Mouse (Mus musculus): ENCODE measurements around the gene Dpp7. TPM values are rescaled to one million over a fixed set of nuclear protein-coding genes. Genes with fewer than 3 reads are reported as not detected.

Dpp7 gene
- 15.2 and 20.7 TPM in 2 replicates for polyA plus RNA-seq (2012; rRNA removed)

GRCm38 (mm10) chr2:25356208-25357079 is at the start of gene Dpp7:
Gene Dpp7 (minus strand): TSS chr2:25356359.

GRCm38 (mm10) chr2:25399051-25399450 is 42.9 kb upstream of the Dpp7 start, which contains the start of gene Npdc1:
Gene Npdc1 (plus strand): TSS chr2:25399351.

GRCm38 (mm10) chr2:25395721-25396596 is 39.8 kb upstream of the Dpp7 start, which contains the start of gene Entpd2:
Gene Entpd2 (plus strand): TSS chr2:25395874.

GRCm38 (mm10) chr2:25371764-25372643 is 15.8 kb upstream of the Dpp7 start, which contains the start of gene Sapcd2:
Gene Sapcd2 (plus strand): TSS chr2:25372321.

GRCm38 (mm10) chr2:25365091-25365761 is 9.1 kb upstream of the Dpp7 start, which contains the start of gene Uap1l1:
Gene Uap1l1 (minus strand): TSS chr2:25365682.

GRCm38 (mm10) chr2:25332286-25333160 is 23.6 kb downstream of the Dpp7 start, which contains the start of gene Man1b1:
Gene Man1b1 (plus strand): TSS chr2:25332338.

GRCm38 (mm10) chr2:25318971-25319773 is 37.0 kb downstream of the Dpp7 start, which contains the start of gene Grin1:
Gene Grin1 (minus strand): TSS chr2:25319187.

Other genes starting within 250 kb of the Dpp7 start
- gene Nrarp, start 175.6 kb downstream of the Dpp7 start, polyA plus RNA-seq (2012; rRNA removed) = 41.8 and 62.3 TPM in 2 replicates
- gene Tor4a, start 159.5 kb downstream of the Dpp7 start, polyA plus RNA-seq (2012; rRNA removed) = 20.0 and 23.5 TPM in 2 replicates
- 29.3 and 32.6 TPM in 2 replicates for gene Nelfb, start 144.9 kb downstream of the Dpp7 start, polyA plus RNA-seq (2012; rRNA removed)
- not detected in 2 replicates for gene Stpg3, start 141.7 kb downstream of the Dpp7 start, polyA plus RNA-seq (2012; rRNA removed)
- 0.35 TPM in 1 of 2 replicates, not detected in the other for gene Fam166a, start 137.6 kb downstream of the Dpp7 start, polyA plus RNA-seq (2012; rRNA removed)
- gene Tubb4b, start 131.7 kb downstream of the Dpp7 start, polyA plus RNA-seq (2012; rRNA removed) = 278 and 313 TPM in 2 replicates
- 0.29 and 0.32 TPM in 2 replicates for gene Slc34a3, start 122.0 kb downstream of the Dpp7 start, polyA plus RNA-seq (2012; rRNA removed)
- gene Rnf224, start 119.6 kb downstream of the Dpp7 start, polyA plus RNA-seq (2012; rRNA removed) = 0.77 and 0.82 TPM in 2 replicates
- 100 and 146 TPM in 2 replicates for gene Rnf208, start 114.1 kb downstream of the Dpp7 start, polyA plus RNA-seq (2012; rRNA removed)
- 216 and 387 TPM in 2 replicates for gene Cysrt1, start 113.9 kb downstream of the Dpp7 start, polyA plus RNA-seq (2012; rRNA removed)
- 24.8 and 31.7 TPM in 2 replicates for gene AL732309.1, start 109.5 kb downstream of the Dpp7 start, polyA plus RNA-seq (2012; rRNA removed)
- 26.1 and 51.6 TPM in 2 replicates for gene Tmem203, start 100.9 kb downstream of the Dpp7 start, polyA plus RNA-seq (2012; rRNA removed)
- 76.7 and 110 TPM in 2 replicates for gene Tprn, start 93.7 kb downstream of the Dpp7 start, polyA plus RNA-seq (2012; rRNA removed)
- 32.6 and 42.6 TPM in 2 replicates for gene Ssna1, start 83.9 kb downstream of the Dpp7 start, polyA plus RNA-seq (2012; rRNA removed)
- gene Anapc2, start 83.9 kb downstream of the Dpp7 start, polyA plus RNA-seq (2012; rRNA removed) = 38.5 and 51.1 TPM in 2 replicates
- not detected in 2 replicates for gene Tmem210, start 68.2 kb downstream of the Dpp7 start, polyA plus RNA-seq (2012; rRNA removed)
- gene Lrrc26, start 66.4 kb downstream of the Dpp7 start, polyA plus RNA-seq (2012; rRNA removed) = 120 and 141 TPM in 2 replicates
- 1.7 and 2.6 TPM in 2 replicates for gene Grin1, start 37.2 kb downstream of the Dpp7 start, polyA plus RNA-seq (2012; rRNA removed)
- gene Man1b1, start 24.0 kb downstream of the Dpp7 start, polyA plus RNA-seq (2012; rRNA removed) = 6.1 and 7.3 TPM in 2 replicates
- gene Uap1l1, start 9.3 kb upstream of the Dpp7 start, polyA plus RNA-seq (2012; rRNA removed) = 26.9 and 89.2 TPM in 2 replicates
- gene Sapcd2, start 16.0 kb upstream of the Dpp7 start, polyA plus RNA-seq (2012; rRNA removed) = 16.2 and 18.1 TPM in 2 replicates
- gene Entpd2, start 39.5 kb upstream of the Dpp7 start, polyA plus RNA-seq (2012; rRNA removed) = 38.6 and 41.0 TPM in 2 replicates
- 181 and 297 TPM in 2 replicates for gene Npdc1, start 43.0 kb upstream of the Dpp7 start, polyA plus RNA-seq (2012; rRNA removed)
- 0.11 and 0.24 TPM in 2 replicates for gene Fut7, start 66.9 kb upstream of the Dpp7 start, polyA plus RNA-seq (2012; rRNA removed)
- 17.6 and 31.4 TPM in 2 replicates for gene Abca2, start 72.3 kb upstream of the Dpp7 start, polyA plus RNA-seq (2012; rRNA removed)
- 208 and 316 TPM in 2 replicates for gene Clic3, start 100.5 kb upstream of the Dpp7 start, polyA plus RNA-seq (2012; rRNA removed)
- gene Paxx, start 104.7 kb upstream of the Dpp7 start, polyA plus RNA-seq (2012; rRNA removed) = 60.7 and 89.3 TPM in 2 replicates
- 2.0 and 3.4 TPM in 2 replicates for gene Ptgds, start 113.7 kb upstream of the Dpp7 start, polyA plus RNA-seq (2012; rRNA removed)
- 0.26 TPM in 1 of 2 replicates, not detected in the other for gene Lcn12, start 137.6 kb upstream of the Dpp7 start, polyA plus RNA-seq (2012; rRNA removed)
- gene Fbxw5, start 144.4 kb upstream of the Dpp7 start, polyA plus RNA-seq (2012; rRNA removed) = 31.7 and 32.1 TPM in 2 replicates
- 0.94 and 1.9 TPM in 2 replicates for gene C8g, start 145.4 kb upstream of the Dpp7 start, polyA plus RNA-seq (2012; rRNA removed)
- 5.6 and 6.2 TPM in 2 replicates for gene Traf2, start 190.6 kb upstream of the Dpp7 start, polyA plus RNA-seq (2012; rRNA removed)
- gene Edf1, start 201.5 kb upstream of the Dpp7 start, polyA plus RNA-seq (2012; rRNA removed) = 53.7 and 66.4 TPM in 2 replicates
- gene Mamdc4, start 218.5 kb upstream of the Dpp7 start, polyA plus RNA-seq (2012; rRNA removed) = 0.94 and 1.5 TPM in 2 replicates
- 15.1 and 16.4 TPM in 2 replicates for gene Phpt1, start 218.9 kb upstream of the Dpp7 start, polyA plus RNA-seq (2012; rRNA removed)
- 3.4 and 4.3 TPM in 2 replicates for gene Ajm1, start 225.4 kb upstream of the Dpp7 start, polyA plus RNA-seq (2012; rRNA removed)